Mouse (Mus musculus) left cerebral cortex, adult 11 months (tissue): ENCODE measurements around the gene Hdac8.

ENCODE experiments used
- DNase-seq: peaks from one replicate; pipeline ENCODE4 v3.0.0; 2022; ENCODE audit warnings: low spot score

Gene Hdac8

GRCm38 (mm10) chrX:102504644-102505481 is at the start of gene Hdac8:
Hdac8 (minus strand) TSS chrX:102505359.
- DNase-seq = peak; percentile 22

- no peak for DNase-seq
Observed at GRCm38 (mm10) chrX:102509205-102509604, 4.0 kb upstream of the Hdac8 start.

- DNase-seq = no peak
Observed at GRCm38 (mm10) chrX:102504179-102504578, 980 bp downstream of the Hdac8 start.

- no peak for DNase-seq
Observed at GRCm38 (mm10) chrX:102493992-102494730, 11.0 kb downstream of the Hdac8 start.

GRCm38 (mm10) chrX:102485575-102485974 is 19.6 kb downstream of the Hdac8 start:
- no peak for DNase-seq

DNA sequence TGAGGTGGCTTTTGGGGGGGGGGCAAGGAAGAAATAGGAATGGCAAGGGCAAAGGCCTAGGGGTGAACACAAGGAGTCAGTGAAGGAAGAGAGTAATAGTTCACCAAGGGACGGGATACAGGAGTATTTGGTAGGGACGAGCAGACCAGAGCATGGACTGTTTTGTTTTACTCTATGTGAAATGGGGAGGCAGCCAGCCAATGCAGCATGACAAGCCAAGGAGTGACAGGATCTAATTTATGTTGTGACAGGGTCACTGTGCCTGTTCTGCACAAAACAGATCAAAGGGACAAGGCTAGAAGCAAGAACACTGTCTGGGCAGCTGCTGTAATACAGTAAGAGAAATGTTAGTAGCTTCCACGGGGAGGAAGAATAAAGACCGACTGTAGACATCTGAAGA is 25.5 kb downstream of the Hdac8 start:
- no peak for DNase-seq

- peak; percentile 19 for DNase-seq
Observed at GRCm38 (mm10) chrX:102478965-102479364, 26.2 kb downstream of the Hdac8 start.

GRCm38 (mm10) chrX:102478481-102478880 is 26.7 kb downstream of the Hdac8 start:
- DNase-seq = no peak

DNA sequence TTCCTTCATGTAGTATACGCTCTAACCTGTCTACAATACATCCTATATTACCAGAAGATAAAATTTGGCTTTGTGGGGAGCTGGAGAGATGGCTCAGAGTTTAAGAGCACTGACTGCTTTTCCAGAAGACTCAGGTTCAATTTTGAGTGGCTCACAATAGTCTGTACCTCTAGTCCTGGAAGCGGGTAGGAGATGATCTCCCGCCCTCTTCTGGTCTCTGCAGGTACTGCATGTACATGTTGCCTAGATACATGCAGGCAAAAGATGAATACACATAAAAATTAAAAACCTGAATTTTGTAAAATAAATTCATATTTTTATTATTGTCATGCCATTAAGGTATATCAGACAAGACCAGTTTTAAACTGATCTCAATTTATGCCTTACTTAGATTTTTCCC is 28.4 kb downstream of the Hdac8 start:
- DNase-seq = peak; percentile 68

GRCm38 (mm10) chrX:102475555-102475954 is 29.6 kb downstream of the Hdac8 start:
- peak; percentile 16 for DNase-seq

- DNase-seq = no peak
Observed at GRCm38 (mm10) chrX:102418343-102419127, 86.6 kb downstream of the Hdac8 start.

- DNase-seq = no peak
Observed at GRCm38 (mm10) chrX:102416972-102417371, 88.2 kb downstream of the Hdac8 start.

DNA sequence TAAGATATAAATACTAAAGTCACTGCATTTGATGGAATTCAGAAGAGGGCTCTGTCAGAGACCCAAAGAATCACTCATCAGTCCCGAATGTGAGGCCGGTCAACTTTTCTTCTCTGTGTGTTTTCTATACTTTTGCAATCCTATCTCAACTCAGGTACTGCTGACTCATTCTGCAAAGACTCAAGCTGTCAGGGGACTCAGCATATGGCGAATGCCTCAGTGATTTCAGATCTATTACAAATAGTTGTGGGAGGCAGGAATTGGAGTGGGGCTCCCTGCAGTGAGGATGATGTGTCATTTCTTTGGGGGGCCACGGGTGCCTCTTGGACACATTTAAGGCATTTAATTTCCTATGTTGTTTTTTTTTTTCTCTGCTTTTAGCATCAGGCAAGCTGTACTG is 88.8 kb downstream of the Hdac8 start:
- DNase-seq = no peak

DNA sequence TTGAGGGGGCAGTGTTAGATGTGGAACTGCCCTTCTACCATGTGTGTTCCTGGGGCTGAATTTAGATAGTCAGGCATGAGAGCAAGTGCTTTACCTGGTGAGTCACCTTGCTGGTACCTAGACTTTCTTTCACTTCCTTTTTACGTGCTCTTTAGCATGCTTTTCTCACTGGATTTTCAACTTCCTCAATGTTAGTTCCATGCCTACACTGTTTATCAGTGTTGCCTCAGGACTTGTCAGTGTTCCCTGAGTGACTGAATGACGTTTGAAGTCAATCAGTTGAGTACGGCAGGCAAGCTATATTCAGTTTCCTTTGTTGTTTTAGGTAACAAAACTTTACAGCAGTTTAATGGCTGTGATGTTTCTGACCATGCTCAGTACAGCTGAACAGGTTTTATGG is 120.4 kb downstream of the Hdac8 start:
- DNase-seq = no peak

- DNase-seq = no peak
Observed at GRCm38 (mm10) chrX:102383151-102383550, 122.0 kb downstream of the Hdac8 start.

DNA sequence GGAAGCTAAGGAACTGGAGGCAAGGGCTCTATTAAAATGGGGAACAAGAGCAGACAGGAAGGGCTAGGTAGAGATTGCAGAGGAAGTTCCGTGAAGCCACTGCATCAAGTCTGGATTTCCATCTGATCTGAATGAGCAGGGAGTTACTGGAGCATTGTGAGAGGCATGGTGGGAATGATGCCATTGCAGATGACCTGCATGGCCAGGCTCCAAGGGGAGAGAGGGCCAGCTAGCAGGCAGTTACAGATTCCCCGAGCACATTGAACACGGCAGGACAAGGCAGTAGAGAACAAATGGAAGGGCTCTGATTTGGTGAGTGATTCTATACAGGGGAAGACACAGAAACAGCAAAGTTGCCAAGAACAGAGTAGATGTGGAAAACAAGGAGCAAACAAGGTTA is 138.6 kb downstream of the Hdac8 start:
- no peak for DNase-seq

GRCm38 (mm10) chrX:102362244-102362643 is 142.9 kb downstream of the Hdac8 start:
- DNase-seq = no peak

DNA sequence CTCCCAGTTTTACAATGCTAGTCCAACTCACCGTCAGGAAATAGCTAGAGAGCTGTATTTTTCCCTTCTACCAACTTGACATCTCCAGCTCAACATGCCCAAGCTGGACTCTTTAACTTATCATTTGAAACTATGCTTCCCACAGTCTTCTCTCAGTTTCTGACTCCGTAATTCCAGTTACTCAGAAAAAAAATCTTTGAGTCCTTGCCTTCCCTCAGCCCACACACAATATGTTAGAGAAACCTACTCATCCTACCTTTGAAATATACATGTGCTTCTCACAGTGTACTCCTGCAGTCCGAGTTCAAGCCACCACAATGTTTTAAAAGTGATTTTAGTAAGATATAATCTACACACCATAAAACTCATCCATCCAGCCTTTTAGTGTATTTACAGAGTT is 151.7 kb downstream of the Hdac8 start:
- DNase-seq = no peak

DNA sequence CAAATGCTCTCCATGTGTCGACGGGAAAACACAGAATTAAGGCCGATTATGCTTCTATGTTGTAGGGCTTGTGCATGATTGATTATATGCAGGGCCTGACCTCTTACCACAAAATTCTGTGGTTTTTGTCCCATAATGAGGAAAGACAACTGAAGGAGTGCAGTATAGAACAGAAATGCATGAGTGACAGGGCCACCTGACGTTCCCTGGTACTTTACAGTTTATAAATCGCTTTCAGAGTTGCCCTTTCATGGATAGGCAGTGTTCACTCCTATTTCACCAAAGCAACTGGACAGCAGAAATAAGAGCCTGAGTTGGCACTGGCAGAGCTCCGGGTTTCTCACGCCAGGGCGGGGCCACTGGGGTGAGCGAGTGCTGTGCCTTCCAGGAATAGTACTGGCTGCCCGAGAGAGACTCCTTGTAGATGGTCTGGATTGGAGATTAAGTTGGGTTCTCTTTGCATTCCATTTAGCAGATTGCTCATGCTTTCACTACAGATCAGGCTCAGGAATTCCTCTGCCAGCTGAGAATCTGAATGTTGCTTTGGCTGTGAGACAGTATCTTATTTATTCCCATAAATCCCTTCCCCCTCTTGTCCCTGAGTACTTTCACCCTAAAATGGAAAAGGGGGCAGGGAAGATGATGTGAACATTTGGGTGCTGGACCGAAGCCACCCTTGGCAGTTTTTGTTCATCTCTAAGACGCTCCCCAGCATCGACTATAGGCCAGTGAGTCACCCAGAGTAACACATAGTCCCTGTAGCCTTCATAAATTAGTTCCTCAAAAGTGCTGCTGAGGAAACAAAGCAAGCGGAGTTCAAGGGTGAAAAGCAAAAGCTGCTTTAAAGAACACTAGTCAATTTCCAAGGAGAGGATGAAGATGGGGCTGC is 155.1 kb downstream of the Hdac8 start:
- no peak for DNase-seq

DNA sequence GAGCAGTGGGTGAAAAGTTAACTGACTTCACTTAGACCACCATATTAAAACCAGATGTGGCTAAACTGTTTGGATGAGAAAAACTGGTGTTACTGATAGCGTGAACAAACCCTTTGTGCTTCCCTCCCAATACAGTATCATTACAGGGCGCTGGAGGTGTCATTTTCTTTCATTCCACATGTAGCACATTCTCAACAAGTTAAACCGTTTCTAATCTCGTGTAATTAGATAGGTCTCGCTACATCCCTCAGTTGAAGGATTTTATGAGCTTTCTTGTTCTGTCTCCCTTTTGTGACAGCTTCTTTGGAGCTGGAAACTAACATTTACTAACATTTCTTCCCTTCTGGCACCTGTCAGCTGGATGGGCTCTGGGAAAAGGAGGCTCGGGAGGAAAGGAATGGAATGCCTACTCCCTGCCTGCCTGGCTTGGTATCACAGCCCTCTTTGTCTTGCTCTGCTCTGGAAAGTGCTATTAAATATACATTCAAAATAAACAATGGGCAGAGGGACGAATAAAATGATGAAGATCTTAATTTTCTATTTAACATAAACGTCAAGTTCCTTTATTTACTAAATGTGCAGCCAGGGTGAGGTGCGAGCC is 156.2 kb downstream of the Hdac8 start:
- no peak for DNase-seq

DNA sequence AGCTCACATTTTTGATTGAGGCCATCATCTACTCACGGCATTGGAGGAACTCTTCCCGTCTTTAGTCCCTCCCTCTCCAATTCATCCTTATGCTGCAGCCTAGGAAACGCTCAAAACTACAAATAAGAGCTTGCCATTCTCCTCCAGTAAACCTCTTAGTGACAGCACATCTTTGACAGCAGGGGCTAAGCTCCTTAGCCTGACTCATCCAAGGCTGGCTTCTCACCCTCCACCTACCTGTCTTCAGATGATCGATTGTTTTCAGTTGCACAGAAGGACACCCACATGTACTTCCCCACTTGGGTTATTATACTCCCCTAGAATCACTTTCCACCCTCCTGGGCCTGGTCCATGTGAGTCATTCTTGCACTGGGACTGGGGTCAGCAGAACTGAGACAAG is 163.5 kb downstream of the Hdac8 start:
- DNase-seq = no peak
